In genomic region chr5:137532131-137532807, GRCm38 (mm10) we compare ENCODE assay signal across 7 mouse cellular contexts. TPM values are rescaled to one million over a fixed set of nuclear protein-coding genes. Genes with fewer than 3 reads are reported as not detected.
DNase-seq lines count a peak whose midpoint lies in the region; ATAC-seq and TF ChIP-seq lines count a peak whose summit lies in the region.

No protein-coding gene starts in this region.

- no peaks in the 10 kb centered on the region for H3K27me3 ChIP-seq in embryonic facial prominence, embryonic 15.5 days
- H3K27me3 ChIP-seq in intestine, embryonic 14.5 days (replicated peaks; ENCODE audit: control insufficient read depth, insufficient read depth, low read length) = no peaks in the 10 kb centered on the region
- H3K27me3 ChIP-seq in midbrain, embryonic 11.5 days (ENCODE audit: control insufficient read depth, insufficient read depth, low read length) = no peaks in the 10 kb centered on the region

- peak overlapping the region; percentile 83 for H3K4me2 ChIP-seq in embryonic facial prominence, embryonic 15.5 days (replicated peaks)
- H3K4me2 ChIP-seq in intestine, embryonic 14.5 days (ENCODE audit: low read length) = peak overlapping the region; percentile 83
- peak overlapping the region; percentile 95 for H3K4me2 ChIP-seq in midbrain, embryonic 11.5 days

- H3K36me3 ChIP-seq in embryonic facial prominence, embryonic 15.5 days = peaks cover 29% of the 10 kb centered on the region
- H3K36me3 ChIP-seq in intestine, embryonic 14.5 days (ENCODE audit: control insufficient read depth, insufficient read depth, low read length) = peaks cover 30% of the 10 kb centered on the region
- H3K36me3 ChIP-seq in midbrain, embryonic 11.5 days (ENCODE audit: control insufficient read depth, insufficient read depth, low read length) = peaks cover 17% of the 10 kb centered on the region

- DNase-seq in lung, adult 2 months = peak; percentile 56
- no peak for DNase-seq in lung, adult 18-20 months
- DNase-seq in adipocyte (ENCODE audit: low spot score) = peak; percentile 56
- DNase-seq in intestine, embryonic 14.5 days (ENCODE audit: low spot score) = peak; percentile 81
- DNase-seq in midbrain, embryonic 11.5 days (ENCODE audit: low spot score, missing footprints) = peak; percentile 92
- DNase-seq in urinary bladder, adult 18-20 months (ENCODE audit: low spot score in 2 of 2) = no peak

- peak overlapping the region; percentile 96 for H3K4me3 ChIP-seq in lung, adult 2 months (replicated peaks; ENCODE audit: extremely low read depth, low read depth, low read length)
- H3K4me3 ChIP-seq in embryonic facial prominence, embryonic 15.5 days (replicated peaks) = peak overlapping the region; percentile 75
- H3K4me3 ChIP-seq in intestine, embryonic 14.5 days (ENCODE audit: low read depth, low read length) = peak overlapping the region; percentile 84
- peak overlapping the region; percentile 62 for H3K4me3 ChIP-seq in midbrain, embryonic 11.5 days (ENCODE audit: low read depth, low read length)

- under 1% methylated on average over 19 of the region's 19 CpGs for WGBS in lung, adult 2 months
- under 1% methylated on average over 19 of the region's 19 CpGs for WGBS in embryonic facial prominence, embryonic 15.5 days
- WGBS in intestine, embryonic 14.5 days = under 1% methylated on average over 19 of the region's 19 CpGs
- 0% methylated on average over 19 of the region's 19 CpGs for WGBS in midbrain, embryonic 11.5 days

- peaks cover 7% of the 10 kb centered on the region; the same call in 1 of the 2 replicates for H3K4me1 ChIP-seq in lung, adult 2 months (ENCODE audit: control insufficient read depth, insufficient read depth, low read length)
- peaks cover 33% of the 10 kb centered on the region for H3K4me1 ChIP-seq in embryonic facial prominence, embryonic 15.5 days
- H3K4me1 ChIP-seq in intestine, embryonic 14.5 days (replicated peaks; ENCODE audit: control insufficient read depth, insufficient read depth, low read length) = peaks cover 9% of the 10 kb centered on the region; the same call in 1 of the 2 replicates
- peaks cover 14% of the 10 kb centered on the region for H3K4me1 ChIP-seq in midbrain, embryonic 11.5 days (ENCODE audit: control insufficient read depth, insufficient read depth, low read length)

- TF ChIP-seq POLR2A in lung, adult 2 months (IDR thresholded peaks at IDR 0.05; ENCODE audit: borderline replicate concordance, extremely low read depth, low read depth, low read length) = no peak

- no peak for TF ChIP-seq CTCF in lung, adult 2 months (IDR thresholded peaks at IDR 0.05; ENCODE audit: insufficient read depth, low read length)

- peak overlapping the region; percentile 94 for H3K27ac ChIP-seq in embryonic facial prominence, embryonic 15.5 days (replicated peaks)
- peak overlapping the region; percentile 88 for H3K27ac ChIP-seq in intestine, embryonic 14.5 days (ENCODE audit: low read depth)
- H3K27ac ChIP-seq in midbrain, embryonic 11.5 days (ENCODE audit: low read depth, low read length) = peak overlapping the region; percentile 93

- H3K9ac ChIP-seq in embryonic facial prominence, embryonic 15.5 days = peak overlapping the region; percentile 82
- peak overlapping the region; percentile 82 for H3K9ac ChIP-seq in intestine, embryonic 14.5 days (ENCODE audit: low read length)
- H3K9ac ChIP-seq in midbrain, embryonic 11.5 days (ENCODE audit: low read length) = peak overlapping the region; percentile 74

- no peak for ATAC-seq in embryonic facial prominence, embryonic 15.5 days (ENCODE audit: insufficient number of reproducible peaks, low FRiP score, low TSS enrichment, low read depth)
- no peak for ATAC-seq in intestine, embryonic 14.5 days (replicated peaks; ENCODE audit: low FRiP score, low TSS enrichment, low read depth)
- peak; percentile 0; the same call in 1 of the 2 replicates for ATAC-seq in midbrain, embryonic 11.5 days (ENCODE audit: low FRiP score)

- no peaks in the 10 kb centered on the region for H3K9me3 ChIP-seq in embryonic facial prominence, embryonic 15.5 days (replicated peaks)
- no peaks in the 10 kb centered on the region for H3K9me3 ChIP-seq in intestine, embryonic 14.5 days (ENCODE audit: control insufficient read depth, low read length)
- H3K9me3 ChIP-seq in midbrain, embryonic 11.5 days (ENCODE audit: control insufficient read depth, low read length) = no peaks in the 10 kb centered on the region

RNA-seq across cellular contexts. Expression of gene Epo, which starts 0.8 kb away (rescaled TPM):
- polyA plus RNA-seq in lung, adult 2 months (2012; rRNA removed) = not detected in 2 replicates
- not detected in 2 replicates for polyA plus RNA-seq in embryonic facial prominence, embryonic 15.5 days (2015; fragmentation: Nextera tagmentation; extraction: Ambion mirVana)
- polyA plus RNA-seq in intestine, embryonic 14.5 days (2014; fragmentation: Nextera tagmentation; extraction: Ambion mirVana) = 0.71 and 0.80 TPM in 2 replicates
- 0.72 and 1.4 TPM in 2 replicates for polyA plus RNA-seq in midbrain, embryonic 11.5 days (2014; fragmentation: Nextera tagmentation; extraction: Ambion mirVana)

RNA-seq across cellular contexts. Expression of gene Gnb2, which starts 1.0 kb away (rescaled TPM):
- polyA plus RNA-seq in lung, adult 2 months (2012; rRNA removed) = 1,063 and 1,258 TPM in 2 replicates
- polyA plus RNA-seq in embryonic facial prominence, embryonic 15.5 days (2015; fragmentation: Nextera tagmentation; extraction: Ambion mirVana) = 442 and 451 TPM in 2 replicates
- polyA plus RNA-seq in intestine, embryonic 14.5 days (2014; fragmentation: Nextera tagmentation; extraction: Ambion mirVana) = 390 and 430 TPM in 2 replicates
- 432 and 501 TPM in 2 replicates for polyA plus RNA-seq in midbrain, embryonic 11.5 days (2014; fragmentation: Nextera tagmentation; extraction: Ambion mirVana)

RNA-seq across cellular contexts. Expression of gene Gigyf1, which starts 13.9 kb away (rescaled TPM):
- 37.0 and 45.3 TPM in 2 replicates for polyA plus RNA-seq in lung, adult 2 months (2012; rRNA removed)
- polyA plus RNA-seq in embryonic facial prominence, embryonic 15.5 days (2015; fragmentation: Nextera tagmentation; extraction: Ambion mirVana) = 12.7 and 15.5 TPM in 2 replicates
- polyA plus RNA-seq in intestine, embryonic 14.5 days (2014; fragmentation: Nextera tagmentation; extraction: Ambion mirVana) = 12.1 and 13.5 TPM in 2 replicates
- 10.5 and 10.6 TPM in 2 replicates for polyA plus RNA-seq in midbrain, embryonic 11.5 days (2014; fragmentation: Nextera tagmentation; extraction: Ambion mirVana)

RNA-seq across cellular contexts. Expression of gene Actl6b, which starts 21.0 kb away (rescaled TPM):
- 0.07 TPM in 1 of 2 replicates, not detected in the other for polyA plus RNA-seq in lung, adult 2 months (2012; rRNA removed)
- 1.4 and 2.8 TPM in 2 replicates for polyA plus RNA-seq in embryonic facial prominence, embryonic 15.5 days (2015; fragmentation: Nextera tagmentation; extraction: Ambion mirVana)
- 3.5 and 6.7 TPM in 2 replicates for polyA plus RNA-seq in intestine, embryonic 14.5 days (2014; fragmentation: Nextera tagmentation; extraction: Ambion mirVana)
- polyA plus RNA-seq in midbrain, embryonic 11.5 days (2014; fragmentation: Nextera tagmentation; extraction: Ambion mirVana) = 30.6 and 31.1 TPM in 2 replicates

RNA-seq across cellular contexts. Expression of gene Pop7, which starts 30.0 kb away (rescaled TPM):
- 28.4 and 32.4 TPM in 2 replicates for polyA plus RNA-seq in lung, adult 2 months (2012; rRNA removed)
- polyA plus RNA-seq in embryonic facial prominence, embryonic 15.5 days (2015; fragmentation: Nextera tagmentation; extraction: Ambion mirVana) = 45.1 and 45.9 TPM in 2 replicates
- 58.8 and 65.1 TPM in 2 replicates for polyA plus RNA-seq in intestine, embryonic 14.5 days (2014; fragmentation: Nextera tagmentation; extraction: Ambion mirVana)
- 54.8 and 57.4 TPM in 2 replicates for polyA plus RNA-seq in midbrain, embryonic 11.5 days (2014; fragmentation: Nextera tagmentation; extraction: Ambion mirVana)

Comparison
In these comparisons a context has a peak if more than half of its experiments do, and no peak if none do; other contexts are left out.
1. DNase-seq: peak in lung, adult 2 months (single experiment), adipocyte (single experiment), intestine, embryonic 14.5 days (single experiment) and midbrain, embryonic 11.5 days (single experiment); none in lung, adult 18-20 months (0 of 2) and urinary bladder, adult 18-20 months (0 of 2).
2. Peak in every context shown above with its lines, with median percentiles within 50 percentile points of each other: H3K4me3 ChIP-seq, H3K27ac ChIP-seq, H3K4me2 ChIP-seq and H3K9ac ChIP-seq.